Mouse (Mus musculus) cortical plate, adult 2 months (tissue): ENCODE data around the gene Tle3.

Experiments used
- CTCF ChIP-seq: fragments of 200-500 bp; IDR thresholded peaks from 2 replicates; pipeline ENCODE4 v1.5.1; 2011; ENCODE audit warnings: mild to moderate bottlenecking, control low read depth, low read length; ENCODE audit not compliant: insufficient read depth; ENCODE audit errors: extremely low read depth
- POLR2A ChIP-seq: fragments of 200-500 bp; IDR thresholded peaks from 2 replicates; pipeline ENCODE4 v1.6.1; 2011; ENCODE audit warnings: mild to moderate bottlenecking, low read length, control low read depth; ENCODE audit not compliant: insufficient read depth; ENCODE audit errors: extremely low read depth

GRCm38 (mm10) chr9:61367156-61367555, 5.0 kb upstream of the Tle3 start:
- TF ChIP-seq POLR2A, result no peak
- no peak for TF ChIP-seq CTCF
